Mouse (Mus musculus) intestine, embryonic 14.5 days (tissue): ENCODE results near the gene Car1. TPM values are rescaled to one million over a fixed set of nuclear protein-coding genes. Genes with fewer than 3 reads are reported as not detected.
"Not testable (repeated sequence)": the region's sequence is repeated elsewhere in the genome, so short reads cannot be mapped to it uniquely, and the experiment has no call there.

Source experiments
- ATAC-seq: fragments of 200-750 bp; cut with Nextera tagmentation; replicated peaks from 2 replicates; pipeline ENCODE4 v1.8.0; 2017; ENCODE audit warnings: low read depth, moderate number of reproducible peaks, moderate TSS enrichment, moderate library complexity; ENCODE audit not compliant: low FRiP score, low TSS enrichment
- DNase-seq: peaks from one replicate; pipeline ENCODE4 v3.0.0-alpha.2; 2018; ENCODE audit warnings: low spot score
- H3K27ac ChIP-seq: fragments of 300-500 bp; sonication (generic); 2 replicates; pipeline ENCODE4 v1.5.1; 2014; ENCODE audit warnings: low read depth, mild to moderate bottlenecking, control low read depth
- H3K27me3 ChIP-seq: fragments of 300-500 bp; sonication (generic); replicated peaks from 2 replicates; pipeline ENCODE4 v1.6.1; 2014; ENCODE audit warnings: low read length, control low read depth; ENCODE audit not compliant: control insufficient read depth, insufficient read depth
- H3K36me3 ChIP-seq: fragments of 300-500 bp; sonication (generic); 2 replicates; pipeline ENCODE4 v1.6.1; 2014; ENCODE audit warnings: low read length, control low read depth; ENCODE audit not compliant: control insufficient read depth, insufficient read depth
- H3K4me1 ChIP-seq: fragments of 300-500 bp; sonication (generic); replicated peaks from 2 replicates; pipeline ENCODE4 v1.6.1; 2014; ENCODE audit warnings: low read length, control low read depth, mixed read lengths; ENCODE audit not compliant: control insufficient read depth, insufficient read depth
- H3K4me2 ChIP-seq: fragments of 300-500 bp; sonication (generic); 2 replicates; pipeline ENCODE4 v1.6.1; 2014; ENCODE audit warnings: low read length
- H3K4me3 ChIP-seq: fragments of 300-500 bp; sonication (generic); 2 replicates; pipeline ENCODE4 v1.5.1; 2014; ENCODE audit warnings: low read depth, low read length, control low read depth, mixed read lengths
- H3K9ac ChIP-seq: fragments of 300-500 bp; sonication (generic); 2 replicates; pipeline ENCODE4 v1.6.1; 2014; ENCODE audit warnings: mild to moderate bottlenecking, low read length
- H3K9me3 ChIP-seq: fragments of 300-500 bp; sonication (generic); 2 replicates; pipeline ENCODE4 v1.6.1; 2016; ENCODE audit warnings: low read length, control low read depth; ENCODE audit not compliant: control insufficient read depth
- WGBS: fragments of 180-500 bp; shearing (Covaris S2); extraction: QIAGEN DNeasy Blood & Tissue Kit; methylation state at CpG from one replicate; pipeline ENCODE4 v1.1.7; 2014; 5-methylcytosine and 5-hydroxymethylcytosine counted together
- polyA plus RNA-seq: library from polyadenylated mRNA; unstranded; fragments of >200 nt; fragmentation: Nextera tagmentation; extraction: Ambion mirVana; gene quantifications from 2 replicates; pipeline ENCODE4 v1.2.1, GENCODE M21; 2014

Car1 gene
- polyA plus RNA-seq, 1 experiment from 2014 or later = not detected

DNA sequence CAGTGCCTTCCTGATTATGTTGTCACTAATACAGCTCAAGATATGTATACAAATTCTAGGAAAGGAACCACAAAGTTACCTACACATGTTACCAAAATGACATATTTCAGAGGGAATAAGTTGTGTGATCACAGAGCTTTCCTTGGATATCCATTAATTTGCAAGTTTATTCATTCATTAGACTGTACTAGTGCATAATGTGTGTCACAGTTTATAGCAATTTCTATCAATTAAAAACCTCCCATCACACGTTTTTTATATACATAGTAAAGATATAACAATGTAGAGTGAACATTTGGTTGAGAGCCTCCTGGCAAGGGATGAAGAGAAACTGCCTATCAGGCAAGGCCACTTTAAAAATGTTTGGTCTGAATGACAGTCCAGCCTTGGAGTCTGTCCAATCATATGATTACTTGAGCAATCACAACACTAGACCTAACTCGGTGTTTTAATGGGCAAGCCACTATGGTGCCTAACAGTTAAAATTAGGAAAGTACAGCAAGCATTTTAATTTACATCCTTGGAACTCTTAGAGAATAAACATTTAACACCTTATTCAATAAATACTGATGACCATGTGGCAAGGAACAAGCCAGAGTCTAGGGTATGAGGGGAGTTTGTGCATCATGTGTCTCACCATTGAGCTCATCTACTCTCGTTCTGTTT, 31.5 kb downstream of the Car1 start:
- WGBS = 90% methylated on average over 2 of the region's 3 CpGs
- not testable (repeated sequence) for H3K9me3 ChIP-seq, ATAC-seq

DNA sequence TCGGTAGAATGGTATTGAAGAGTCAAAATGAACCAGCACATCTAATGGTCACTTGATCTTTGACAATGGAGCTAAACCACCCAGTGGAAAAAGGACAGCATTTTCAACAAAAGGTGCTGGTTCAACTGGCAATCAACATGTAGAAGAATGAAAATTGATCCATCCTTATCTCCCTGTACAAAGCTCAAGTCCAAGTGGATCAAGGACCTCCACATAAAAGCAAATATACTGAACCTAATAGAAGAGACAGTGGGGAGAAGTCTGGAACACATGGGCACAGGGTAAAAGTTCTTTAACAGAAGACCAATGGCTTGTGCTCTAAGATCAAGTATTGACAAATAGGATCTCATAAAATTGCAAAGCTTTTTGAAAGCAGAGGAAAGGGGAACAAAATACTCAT, 33.6 kb downstream of the Car1 start:
- H3K4me2 ChIP-seq, H3K9ac ChIP-seq, H3K4me1 ChIP-seq, H3K27me3 ChIP-seq, ATAC-seq, H3K36me3 ChIP-seq, DNase-seq, H3K9me3 ChIP-seq, H3K4me3 ChIP-seq, H3K27ac ChIP-seq: not testable (repeated sequence)
- 79% methylated on average over 1 of the region's 1 CpGs for WGBS

More for the DNA sequence above, 31.5 kb downstream of the Car1 start:
- H3K36me3 ChIP-seq, H3K27me3 ChIP-seq, H3K9ac ChIP-seq, DNase-seq, H3K4me1 ChIP-seq, H3K27ac ChIP-seq, H3K4me3 ChIP-seq, H3K4me2 ChIP-seq: not testable (repeated sequence)

DNA sequence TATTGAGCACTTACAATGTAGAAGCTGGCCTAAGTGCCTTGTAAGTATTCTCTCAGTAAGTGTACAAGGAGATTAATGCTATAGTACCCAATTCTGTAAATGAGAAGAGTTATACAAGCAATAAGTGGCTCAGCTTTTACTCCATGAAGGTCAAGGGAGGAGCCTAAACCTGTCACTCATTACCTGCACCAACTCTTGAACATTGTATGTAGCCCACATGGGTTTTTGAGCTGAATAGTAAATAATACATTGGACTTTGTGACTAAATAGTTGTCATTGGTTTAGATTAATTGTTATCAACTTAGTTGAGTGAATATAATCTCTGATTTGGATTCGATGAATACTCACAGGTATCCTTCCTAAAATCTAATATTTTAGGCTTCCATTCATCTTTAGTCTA, 35.7 kb downstream of the Car1 start:
- ATAC-seq, H3K27me3 ChIP-seq, H3K9me3 ChIP-seq, H3K36me3 ChIP-seq, H3K4me1 ChIP-seq, H3K9ac ChIP-seq, DNase-seq, H3K4me3 ChIP-seq, H3K27ac ChIP-seq, H3K4me2 ChIP-seq: not testable (repeated sequence)
- WGBS = 92% methylated on average over 1 of the region's 1 CpGs

DNA sequence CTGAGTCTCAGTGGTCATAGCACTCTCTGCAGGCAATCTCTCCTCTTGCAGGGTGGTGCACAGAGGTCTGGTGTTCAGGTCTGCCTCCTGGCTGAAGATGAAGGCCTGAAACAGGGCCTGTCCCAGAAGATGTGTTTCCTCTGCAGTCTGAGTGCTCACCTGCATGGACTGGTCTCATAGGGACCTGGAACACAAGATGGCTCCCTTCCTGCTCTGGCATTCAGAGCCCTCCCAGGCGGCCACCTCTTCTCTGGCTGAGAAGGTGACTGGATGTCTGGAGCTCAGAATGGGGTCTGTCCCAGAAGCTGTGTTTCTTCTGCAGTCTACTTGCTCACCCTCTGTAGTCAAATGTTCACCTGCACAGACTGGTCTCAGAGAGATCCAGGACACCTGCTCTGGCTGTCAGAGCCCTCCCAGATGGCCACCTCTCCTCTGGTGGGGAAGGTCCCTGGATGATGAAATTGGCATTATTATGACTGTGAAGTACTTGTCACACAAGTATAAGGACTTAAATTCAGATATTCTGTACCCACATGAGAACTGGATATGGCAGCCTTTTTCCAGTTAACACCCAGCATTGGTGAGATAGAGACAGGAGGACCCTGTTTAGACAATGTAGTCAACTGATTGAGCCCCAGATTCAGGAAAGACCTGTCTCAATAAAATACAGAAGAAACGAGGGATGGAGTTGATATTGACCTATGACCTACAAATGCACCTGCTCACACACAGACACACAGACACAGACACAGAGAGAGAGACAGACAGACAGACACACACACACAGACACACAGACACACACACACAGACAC, 43.2 kb downstream of the Car1 start:
- Histone ChIP-seq H3K9ac (no peak overlapping the region), H3K4me3 (no peak overlapping the region), H3K9me3 (no peaks in the 10 kb centered on the region), H3K4me2 (no peak overlapping the region), H3K36me3 (no peaks in the 10 kb centered on the region), H3K27ac (no peak overlapping the region), H3K4me1 (no peaks in the 10 kb centered on the region), H3K27me3 (no peaks in the 10 kb centered on the region)
- WGBS = 66% methylated on average over 2 of the region's 2 CpGs
- ATAC-seq (no peak), DNase-seq (no peak)

DNA sequence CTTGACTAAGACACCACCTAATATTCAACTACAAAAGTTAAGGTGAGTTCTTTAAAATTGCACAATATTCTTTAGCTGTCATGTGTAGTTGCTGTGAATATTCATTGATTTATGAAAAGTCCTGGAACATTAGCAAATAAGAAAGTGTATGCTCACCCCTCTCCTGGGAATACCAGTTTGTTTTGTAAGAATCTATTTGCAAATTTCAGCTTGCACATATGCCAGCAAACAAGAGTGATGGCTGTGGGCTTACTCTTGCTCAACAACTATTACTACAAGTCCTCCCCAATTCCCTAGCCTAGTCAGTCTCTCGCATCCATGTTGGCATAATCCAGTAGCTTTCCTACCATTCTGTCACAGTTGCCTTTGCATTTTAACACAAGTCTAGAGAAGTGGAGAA, 52.5 kb downstream of the Car1 start:
- H3K27me3 ChIP-seq = no peaks in the 10 kb centered on the region
- H3K36me3 ChIP-seq = no peaks in the 10 kb centered on the region
- no peak overlapping the region for H3K27ac ChIP-seq
- DNase-seq (no peak), ATAC-seq (no peak)
- no peak overlapping the region for H3K9ac ChIP-seq
- no peak overlapping the region for H3K4me3 ChIP-seq
- no peak overlapping the region for H3K4me2 ChIP-seq
- no peaks in the 10 kb centered on the region for H3K9me3 ChIP-seq
- H3K4me1 ChIP-seq = no peaks in the 10 kb centered on the region
- WGBS = 94% methylated on average over 1 of the region's 1 CpGs

DNA sequence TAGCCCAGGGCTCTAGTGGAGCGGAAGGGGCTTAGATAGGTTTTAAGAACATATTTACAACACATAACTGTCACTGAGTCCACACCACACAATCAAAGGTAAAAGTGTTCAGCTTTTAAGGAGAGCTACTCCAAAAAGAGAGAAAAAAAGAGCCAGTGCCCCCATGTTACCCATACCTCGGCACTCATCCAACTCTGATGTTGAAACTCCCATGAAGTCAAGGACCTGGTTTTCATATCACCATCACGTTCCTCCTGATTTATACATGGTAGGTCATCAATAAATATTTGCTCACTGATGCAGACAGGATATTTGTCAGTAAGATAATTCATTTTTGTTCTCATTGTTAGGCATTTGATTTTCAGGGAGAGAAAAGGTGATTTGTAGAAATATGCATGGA, 62.1 kb downstream of the Car1 start:
- H3K9me3 ChIP-seq = no peaks in the 10 kb centered on the region
- no peak overlapping the region for H3K4me2 ChIP-seq
- DNase-seq (no peak), ATAC-seq (no peak)
- no peak overlapping the region for H3K9ac ChIP-seq
- H3K4me3 ChIP-seq = no peak overlapping the region
- no peaks in the 10 kb centered on the region for H3K4me1 ChIP-seq
- WGBS = 79% methylated on average over 3 of the region's 3 CpGs
- no peaks in the 10 kb centered on the region for H3K36me3 ChIP-seq
- H3K27ac ChIP-seq = no peak overlapping the region
- no peaks in the 10 kb centered on the region for H3K27me3 ChIP-seq

DNA sequence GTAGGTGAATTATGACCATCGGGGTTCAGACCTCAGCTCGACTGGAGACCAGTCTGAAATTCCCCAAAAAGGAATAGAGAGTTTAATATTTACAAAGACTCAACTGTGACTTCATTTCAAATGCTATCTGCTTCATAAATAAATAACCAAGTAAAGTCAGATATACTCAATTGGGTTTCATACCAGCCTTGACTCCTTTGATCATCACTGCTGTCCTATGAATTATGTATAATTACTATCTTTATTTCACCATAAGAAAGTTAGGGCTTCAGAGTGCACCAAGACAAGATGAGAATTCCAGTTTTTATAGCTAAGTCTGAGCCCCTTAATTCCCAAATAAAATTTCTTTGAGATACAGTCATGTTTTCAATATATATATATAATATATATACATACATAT, 69.9 kb downstream of the Car1 start:
- ATAC-seq = no peak
- no peak for DNase-seq
- H3K4me3 ChIP-seq = no peak overlapping the region
- H3K4me2 ChIP-seq = no peak overlapping the region
- H3K9me3 ChIP-seq = no peaks in the 10 kb centered on the region
- H3K36me3 ChIP-seq = no peaks in the 10 kb centered on the region
- no peak overlapping the region for H3K9ac ChIP-seq
- H3K27me3 ChIP-seq = no peaks in the 10 kb centered on the region
- 65% methylated on average over 2 of the region's 2 CpGs for WGBS
- H3K4me1 ChIP-seq = no peaks in the 10 kb centered on the region
- no peak overlapping the region for H3K27ac ChIP-seq

DNA sequence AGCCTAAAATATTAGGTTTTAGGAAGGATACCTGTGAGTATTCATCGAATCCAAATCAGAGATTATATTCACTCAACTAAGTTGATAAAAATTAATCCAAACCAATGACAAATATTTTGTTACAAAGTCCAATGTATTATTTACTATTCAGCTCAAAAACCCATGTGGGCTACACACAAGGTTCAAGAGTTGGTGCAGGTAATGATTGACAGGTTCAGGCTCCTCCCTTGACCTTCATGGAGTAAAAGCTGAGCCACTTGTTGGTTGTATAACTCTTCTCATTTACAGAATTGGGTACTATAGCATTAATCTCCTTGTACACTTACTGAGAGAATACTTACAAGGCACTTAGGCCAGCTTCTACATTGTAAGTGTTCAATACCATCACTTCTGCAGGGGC, 80.7 kb downstream of the Car1 start:
- not testable (repeated sequence) for H3K4me1 ChIP-seq, H3K4me2 ChIP-seq, H3K36me3 ChIP-seq, ATAC-seq, H3K9ac ChIP-seq, DNase-seq, H3K4me3 ChIP-seq, H3K27me3 ChIP-seq, H3K9me3 ChIP-seq, H3K27ac ChIP-seq
- WGBS = 94% methylated on average over 1 of the region's 1 CpGs

DNA sequence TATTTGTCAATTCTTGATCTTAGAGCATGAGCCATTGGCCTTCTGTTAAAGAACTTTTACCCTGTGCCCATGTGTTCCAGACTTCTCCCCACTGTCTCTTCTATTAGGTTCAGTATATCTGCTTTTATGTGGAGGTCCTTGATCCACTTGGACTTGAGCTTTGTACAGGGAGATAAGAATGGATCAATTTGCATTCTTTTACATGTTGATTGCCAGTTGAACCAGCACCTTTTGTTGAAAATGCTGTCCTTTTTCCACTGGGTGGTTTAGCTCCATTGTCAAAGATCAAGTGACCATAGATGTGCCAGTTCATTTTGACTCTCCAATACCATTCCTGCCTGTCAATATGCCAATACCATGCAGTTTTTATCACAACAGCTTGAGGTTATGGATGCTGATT, 82.7 kb downstream of the Car1 start:
- not testable (repeated sequence) for H3K4me1 ChIP-seq, H3K36me3 ChIP-seq, H3K4me3 ChIP-seq, H3K27ac ChIP-seq, H3K9ac ChIP-seq, DNase-seq, ATAC-seq, H3K9me3 ChIP-seq, H3K4me2 ChIP-seq, H3K27me3 ChIP-seq
